Mouse (Mus musculus): ENCODE results near the gene Fam166b. TPM values are rescaled to one million over a fixed set of nuclear protein-coding genes. Genes with fewer than 3 reads are reported as not detected.

Fam166b gene
- polyA plus RNA-seq, 1 experiment from 2014 or later = 0.12 TPM

DNA sequence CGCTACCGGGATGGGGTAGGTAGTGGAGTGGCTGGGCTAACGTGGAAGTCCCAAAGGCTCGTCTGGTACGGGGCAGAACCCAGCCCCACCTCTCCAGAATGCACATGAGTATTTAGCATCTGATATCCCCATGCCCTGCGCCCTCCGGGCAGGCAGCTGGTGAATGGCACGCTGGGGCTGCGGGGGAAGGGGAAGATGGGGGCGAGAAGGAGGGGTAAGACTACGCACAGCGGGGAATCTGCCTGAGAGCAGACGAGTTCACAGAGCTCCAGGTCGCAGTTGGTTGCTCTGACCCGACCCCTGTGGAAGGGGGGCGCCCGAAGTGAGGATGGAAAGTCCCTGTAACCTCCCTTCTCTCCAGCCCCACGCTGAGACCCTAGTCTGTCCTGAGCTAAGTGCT is 24.5 kb upstream of the Fam166b start:
- ATAC-seq (ENCODE audit: low FRiP score, low TSS enrichment) = no peak
- Histone ChIP-seq H3K27me3 (ENCODE audit: control insufficient read depth, insufficient read depth, low read length) (no peaks in the 10 kb centered on the region), H3K36me3 (ENCODE audit: control insufficient read depth, insufficient read depth, low read length) (no peaks in the 10 kb centered on the region), H3K4me3 (ENCODE audit: low read depth, low read length) (peak overlapping the region; percentile 17), H3K9me3 (ENCODE audit: control insufficient read depth, low read length) (no peaks in the 10 kb centered on the region), H3K4me2 (replicated peaks; ENCODE audit: low read depth) (peak overlapping the region; percentile 35), H3K27ac (replicated peaks) (no peak overlapping the region), H3K4me1 (replicated peaks; ENCODE audit: control insufficient read depth, insufficient read depth) (peaks cover 3% of the 10 kb centered on the region), H3K9ac (ENCODE audit: low read length) (no peak overlapping the region)
- 2% methylated on average over 18 of the region's 18 CpGs for WGBS
- TF ChIP-seq EP300 (optimal IDR thresholded peaks at IDR 0.05) = no peak
- no peak for TF ChIP-seq CTCF (IDR thresholded peaks at IDR 0.05; ENCODE audit: low read depth)
- DNase-seq (ENCODE audit: low spot score) = no peak

DNA sequence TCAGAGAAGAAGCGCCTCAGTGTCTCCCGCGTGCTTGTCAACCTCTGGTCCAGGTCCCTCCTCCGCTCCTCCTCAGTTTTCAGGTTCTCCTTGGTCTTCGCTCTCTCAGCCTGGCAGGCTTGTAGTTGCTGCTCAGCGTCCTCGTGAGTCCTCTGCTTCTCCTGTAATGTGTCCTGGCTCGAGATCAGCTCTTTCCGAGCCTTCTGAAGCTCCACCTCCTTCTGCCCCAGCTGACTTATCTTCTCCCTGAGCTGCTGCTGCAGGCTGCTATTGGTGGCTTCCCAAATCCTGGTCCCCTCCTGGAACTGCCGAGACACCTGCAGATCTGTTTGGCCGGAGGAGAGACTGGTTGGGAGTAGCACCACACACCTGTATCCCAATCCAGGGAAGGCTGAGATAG is 23.4 kb upstream of the Fam166b start:
- WGBS = 42% methylated on average over 11 of the region's 11 CpGs

GRCm38 (mm10) chr4:43448554-43448953 is 19.6 kb upstream of the Fam166b start:
- WGBS = 88% methylated on average over 3 of the region's 3 CpGs
- Histone ChIP-seq H3K27ac (replicated peaks) (no peak overlapping the region), H3K4me1 (replicated peaks; ENCODE audit: control insufficient read depth, insufficient read depth) (peaks cover 8% of the 10 kb centered on the region; the same call in 1 of the 2 replicates), H3K27me3 (ENCODE audit: control insufficient read depth, insufficient read depth, low read length) (no peaks in the 10 kb centered on the region), H3K4me2 (replicated peaks; ENCODE audit: low read depth) (no peak overlapping the region), H3K9ac (ENCODE audit: low read length) (no peak overlapping the region), H3K4me3 (ENCODE audit: low read depth, low read length) (no peak overlapping the region), H3K36me3 (ENCODE audit: control insufficient read depth, insufficient read depth, low read length) (peaks cover 20% of the 10 kb centered on the region), H3K9me3 (ENCODE audit: control insufficient read depth, low read length) (no peaks in the 10 kb centered on the region)
- DNase-seq (ENCODE audit: low spot score) (no peak), ATAC-seq (ENCODE audit: low FRiP score, low TSS enrichment) (no peak)
- no peak for TF ChIP-seq CTCF (IDR thresholded peaks at IDR 0.05; ENCODE audit: low read depth)
- TF ChIP-seq EP300 (optimal IDR thresholded peaks at IDR 0.05) = no peak

More for the DNA sequence above, 23.4 kb upstream of the Fam166b start:
- H3K27me3 ChIP-seq (ENCODE audit: control insufficient read depth, insufficient read depth, low read length) = no peaks in the 10 kb centered on the region
- H3K4me1 ChIP-seq (replicated peaks; ENCODE audit: control insufficient read depth, insufficient read depth) = peaks cover 3% of the 10 kb centered on the region
- no peak overlapping the region for H3K9ac ChIP-seq (ENCODE audit: low read length)
- TF ChIP-seq EP300 (optimal IDR thresholded peaks at IDR 0.05) (no peak), CTCF (IDR thresholded peaks at IDR 0.05; ENCODE audit: low read depth) (no peak)
- peaks cover 2% of the 10 kb centered on the region for H3K36me3 ChIP-seq (ENCODE audit: control insufficient read depth, insufficient read depth, low read length)
- no peaks in the 10 kb centered on the region for H3K9me3 ChIP-seq (ENCODE audit: control insufficient read depth, low read length)
- H3K27ac ChIP-seq (replicated peaks) = no peak overlapping the region
- no peak overlapping the region for H3K4me3 ChIP-seq (ENCODE audit: low read depth, low read length)
- ATAC-seq (ENCODE audit: low FRiP score, low TSS enrichment) = no peak
- no peak overlapping the region for H3K4me2 ChIP-seq (replicated peaks; ENCODE audit: low read depth)
- DNase-seq (ENCODE audit: low spot score) = no peak

DNA sequence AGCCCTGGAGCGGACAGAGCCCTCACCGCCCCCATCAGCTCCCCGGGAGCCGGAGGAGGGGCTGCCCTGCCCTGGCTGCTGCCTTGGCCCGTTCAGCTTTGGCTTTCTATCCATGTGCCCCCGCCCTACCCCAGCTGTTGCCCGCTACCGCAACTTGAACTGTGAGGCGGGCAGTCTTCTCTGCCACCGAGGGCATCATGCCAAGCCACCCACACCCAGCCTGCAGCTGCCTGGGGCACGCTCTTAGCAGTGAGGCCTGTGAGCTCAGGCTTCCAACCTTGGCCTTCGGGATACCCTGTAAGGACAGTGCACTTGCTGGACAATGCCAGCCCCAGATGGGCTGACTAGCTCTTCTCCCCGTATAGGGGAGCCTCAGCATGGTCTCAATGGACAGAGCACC is 18.3 kb upstream of the Fam166b start:
- Histone ChIP-seq H3K9me3 (ENCODE audit: control insufficient read depth, low read length) (no peaks in the 10 kb centered on the region), H3K4me3 (ENCODE audit: low read depth, low read length) (no peak overlapping the region), H3K36me3 (ENCODE audit: control insufficient read depth, insufficient read depth, low read length) (peaks cover 20% of the 10 kb centered on the region), H3K4me2 (replicated peaks; ENCODE audit: low read depth) (no peak overlapping the region), H3K27ac (replicated peaks) (no peak overlapping the region), H3K27me3 (ENCODE audit: control insufficient read depth, insufficient read depth, low read length) (no peaks in the 10 kb centered on the region), H3K9ac (ENCODE audit: low read length) (no peak overlapping the region; the same call in 1 of the 2 replicates), H3K4me1 (replicated peaks; ENCODE audit: control insufficient read depth, insufficient read depth) (peaks cover 4% of the 10 kb centered on the region; the same call in 1 of the 2 replicates)
- WGBS = 75% methylated on average over 13 of the region's 13 CpGs
- DNase-seq (ENCODE audit: low spot score) = peak; percentile 23
- TF ChIP-seq CTCF (IDR thresholded peaks at IDR 0.05; ENCODE audit: low read depth) = no peak
- no peak for TF ChIP-seq EP300 (optimal IDR thresholded peaks at IDR 0.05)
- no peak for ATAC-seq (ENCODE audit: low FRiP score, low TSS enrichment)

- DNase-seq (ENCODE audit: low spot score) (peak; percentile 52), ATAC-seq (ENCODE audit: low FRiP score, low TSS enrichment) (peak; percentile 0; the same call in 1 of the 2 replicates)
- TF ChIP-seq CTCF (IDR thresholded peaks at IDR 0.05; ENCODE audit: low read depth) (no peak), EP300 (optimal IDR thresholded peaks at IDR 0.05) (no peak)
- 2% methylated on average over 17 of the region's 28 CpGs for WGBS
- Histone ChIP-seq H3K27ac (replicated peaks) (peak overlapping the region; percentile 96), H3K36me3 (ENCODE audit: control insufficient read depth, insufficient read depth, low read length) (peaks cover 20% of the 10 kb centered on the region), H3K4me3 (ENCODE audit: low read depth, low read length) (peak overlapping the region; percentile 92), H3K4me2 (replicated peaks; ENCODE audit: low read depth) (peak overlapping the region; percentile 92), H3K9ac (ENCODE audit: low read length) (peak overlapping the region; percentile 95), H3K4me1 (replicated peaks; ENCODE audit: control insufficient read depth, insufficient read depth) (peaks cover 4% of the 10 kb centered on the region; the same call in 1 of the 2 replicates), H3K9me3 (ENCODE audit: control insufficient read depth, low read length) (no peaks in the 10 kb centered on the region), H3K27me3 (ENCODE audit: control insufficient read depth, insufficient read depth, low read length) (no peaks in the 10 kb centered on the region)
Measured at GRCm38 (mm10) chr4:43443511-43443910, 14.6 kb upstream of the Fam166b start.

DNA sequence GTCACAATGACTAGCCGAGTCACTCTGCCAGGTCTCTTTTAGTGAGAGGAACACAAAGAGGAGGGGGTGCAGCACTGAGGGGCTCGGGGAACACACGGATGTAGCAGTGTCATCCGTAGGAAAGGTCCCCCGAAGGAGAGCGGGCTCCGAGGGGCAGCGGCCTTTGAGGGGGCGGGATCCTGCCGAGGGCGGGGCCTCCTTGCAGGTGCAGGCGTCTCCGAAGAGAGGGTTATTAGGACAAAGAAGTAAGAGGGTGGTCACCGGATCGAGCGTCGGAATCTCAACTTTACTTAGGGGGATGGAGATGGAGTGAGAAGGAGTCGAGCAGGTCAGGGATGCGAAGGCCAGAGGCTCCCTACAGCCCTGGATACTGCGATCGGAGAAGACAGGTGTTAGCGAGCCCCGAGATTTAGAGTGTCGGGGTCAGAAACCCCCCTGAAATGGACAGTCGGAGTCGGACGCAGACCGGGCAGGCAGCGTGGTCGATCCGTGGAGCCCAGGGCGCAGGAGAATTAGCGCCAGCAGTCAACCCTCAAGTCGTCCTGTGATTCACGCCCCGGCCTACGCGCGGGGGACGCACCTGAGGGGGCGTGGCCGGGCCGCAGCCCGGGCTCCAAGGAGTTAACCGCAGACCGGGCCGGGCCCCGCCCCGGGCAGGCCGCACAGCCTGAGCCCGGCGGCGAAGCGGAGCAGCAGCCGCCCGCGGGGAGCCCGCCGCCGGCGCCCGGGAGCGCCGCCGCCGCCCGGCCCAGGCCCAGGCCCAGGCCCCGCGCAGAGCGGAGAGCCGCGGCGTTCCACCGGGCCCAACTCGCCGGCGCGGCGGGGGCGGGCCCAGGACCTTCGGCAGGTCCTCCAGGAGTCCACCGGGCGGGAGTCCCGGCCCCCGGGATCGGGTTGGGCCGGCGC is 13.8 kb upstream of the Fam166b start:
- peak; percentile 81 for ATAC-seq (ENCODE audit: low FRiP score, low TSS enrichment)

More for the DNA sequence above, 13.8 kb upstream of the Fam166b start:
- WGBS = under 1% methylated on average over 75 of the region's 88 CpGs
- no peaks in the 10 kb centered on the region for H3K9me3 ChIP-seq (ENCODE audit: control insufficient read depth, low read length)
- TF ChIP-seq EP300 (optimal IDR thresholded peaks at IDR 0.05) (no peak), CTCF (IDR thresholded peaks at IDR 0.05; ENCODE audit: low read depth) (no peak)
- peak overlapping the region; percentile 95 for H3K9ac ChIP-seq (ENCODE audit: low read length)
- peak overlapping the region; percentile 96 for H3K27ac ChIP-seq (replicated peaks)
- H3K4me1 ChIP-seq (replicated peaks; ENCODE audit: control insufficient read depth, insufficient read depth) = peaks cover 4% of the 10 kb centered on the region; the same call in 1 of the 2 replicates
- no peaks in the 10 kb centered on the region for H3K27me3 ChIP-seq (ENCODE audit: control insufficient read depth, insufficient read depth, low read length)
- H3K4me2 ChIP-seq (replicated peaks; ENCODE audit: low read depth) = peak overlapping the region; percentile 92
- peak; percentile 90 for DNase-seq (ENCODE audit: low spot score)
- peaks cover 20% of the 10 kb centered on the region for H3K36me3 ChIP-seq (ENCODE audit: control insufficient read depth, insufficient read depth, low read length)
- peak overlapping the region; percentile 92 for H3K4me3 ChIP-seq (ENCODE audit: low read depth, low read length)

All from stomach, postnatal 0 days (tissue).